Mouse (Mus musculus): ENCODE measurements around the gene Nr4a3. TPM values are rescaled to one million over a fixed set of nuclear protein-coding genes. Genes with fewer than 3 reads are reported as not detected.

Gene Nr4a3
- polyA plus RNA-seq, 1 experiment from 2014 or later, result not detected

DNA sequence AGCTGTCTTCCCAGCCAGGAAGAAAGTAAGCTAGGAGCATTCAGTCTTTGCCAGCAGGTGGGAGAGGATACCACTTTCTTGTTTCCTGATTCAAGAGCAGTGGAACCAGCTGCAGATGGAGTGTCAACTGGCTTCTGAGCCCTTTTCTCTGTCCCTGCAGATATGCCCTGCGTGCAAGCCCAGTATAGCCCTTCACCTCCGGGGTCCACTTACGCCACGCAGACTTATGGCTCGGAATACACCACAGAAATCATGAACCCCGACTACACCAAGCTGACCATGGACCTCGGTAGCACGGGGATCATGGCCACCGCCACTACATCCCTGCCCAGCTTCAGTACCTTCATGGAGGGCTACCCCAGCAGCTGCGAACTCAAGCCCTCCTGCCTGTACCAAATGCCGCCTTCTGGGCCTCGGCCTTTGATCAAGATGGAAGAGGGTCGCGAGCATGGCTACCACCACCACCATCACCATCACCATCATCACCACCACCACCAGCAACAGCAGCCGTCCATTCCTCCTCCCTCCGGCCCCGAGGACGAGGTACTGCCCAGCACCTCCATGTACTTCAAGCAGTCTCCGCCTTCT is 6.2 kb downstream of the Nr4a3 start:
- H3K4me2 ChIP-seq, result peak overlapping the region; percentile 47
- no peak overlapping the region for H3K9ac ChIP-seq
- H3K36me3 ChIP-seq, result no peaks in the 10 kb centered on the region
- H3K27ac ChIP-seq, result no peak overlapping the region
- peak overlapping the region; percentile 38; the same call in 1 of the 2 replicates for H3K4me3 ChIP-seq (replicated peaks)
- DNase-seq (no peak), ATAC-seq (ENCODE audit: low read depth) (no peak)
- peaks cover 86% of the 10 kb centered on the region for H3K27me3 ChIP-seq
- H3K4me1 ChIP-seq (replicated peaks), result peaks cover 28% of the 10 kb centered on the region
- 13% methylated on average over 19 of the region's 19 CpGs for WGBS (ENCODE audit: insufficient replicate concordance)
- no peaks in the 10 kb centered on the region for H3K9me3 ChIP-seq (replicated peaks)

DNA sequence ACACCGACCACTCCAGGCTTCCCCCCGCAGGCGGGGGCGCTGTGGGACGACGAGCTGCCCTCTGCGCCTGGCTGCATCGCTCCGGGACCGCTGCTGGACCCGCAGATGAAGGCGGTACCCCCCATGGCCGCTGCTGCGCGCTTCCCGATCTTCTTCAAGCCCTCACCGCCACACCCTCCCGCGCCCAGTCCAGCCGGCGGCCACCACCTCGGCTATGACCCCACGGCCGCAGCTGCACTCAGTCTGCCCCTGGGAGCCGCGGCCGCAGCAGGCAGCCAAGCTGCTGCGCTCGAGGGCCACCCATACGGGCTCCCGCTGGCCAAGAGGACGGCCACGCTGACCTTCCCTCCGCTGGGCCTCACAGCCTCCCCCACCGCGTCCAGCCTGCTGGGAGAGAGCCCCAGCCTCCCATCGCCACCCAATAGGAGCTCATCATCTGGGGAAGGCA is 6.7 kb downstream of the Nr4a3 start:
- H3K27ac ChIP-seq, result no peak overlapping the region
- WGBS (ENCODE audit: insufficient replicate concordance), result 1% methylated on average over 37 of the region's 37 CpGs
- peak overlapping the region; percentile 38 for H3K4me3 ChIP-seq (replicated peaks)
- H3K4me1 ChIP-seq (replicated peaks), result peaks cover 23% of the 10 kb centered on the region
- no peaks in the 10 kb centered on the region for H3K9me3 ChIP-seq (replicated peaks)
- ATAC-seq (ENCODE audit: low read depth) (no peak), DNase-seq (no peak)
- H3K27me3 ChIP-seq, result peaks cover 84% of the 10 kb centered on the region
- H3K4me2 ChIP-seq, result peak overlapping the region; percentile 47
- no peak overlapping the region for H3K9ac ChIP-seq
- no peaks in the 10 kb centered on the region for H3K36me3 ChIP-seq

DNA sequence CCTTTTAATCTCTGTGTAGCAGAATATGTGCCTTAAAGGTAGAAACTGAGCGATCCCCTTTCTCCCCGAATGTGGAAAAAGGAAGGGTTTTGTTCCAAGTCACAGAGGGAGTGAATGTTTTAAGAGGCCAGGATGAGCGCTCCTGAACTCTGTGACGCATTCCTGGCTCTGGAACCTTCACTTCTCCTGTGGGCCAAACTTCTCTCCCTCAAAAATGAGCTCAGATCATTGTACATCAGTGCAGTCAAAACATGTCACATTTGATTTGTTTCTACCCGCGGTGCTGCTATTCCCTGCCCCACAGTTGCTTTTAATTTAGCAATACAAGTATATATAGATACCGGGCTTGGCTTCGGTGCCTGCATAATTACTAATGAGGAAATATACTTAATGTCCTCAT is 16.8 kb downstream of the Nr4a3 start:
- Histone ChIP-seq H3K9me3 (replicated peaks) (no peaks in the 10 kb centered on the region), H3K9ac (no peak overlapping the region), H3K27me3 (peaks cover 10% of the 10 kb centered on the region), H3K4me3 (replicated peaks) (no peak overlapping the region), H3K4me2 (no peak overlapping the region), H3K36me3 (no peaks in the 10 kb centered on the region), H3K4me1 (replicated peaks) (no peaks in the 10 kb centered on the region), H3K27ac (no peak overlapping the region)
- 81% methylated on average over 8 of the region's 8 CpGs for WGBS (ENCODE audit: insufficient replicate concordance)
- DNase-seq, result no peak
- no peak for ATAC-seq (ENCODE audit: low read depth)

DNA sequence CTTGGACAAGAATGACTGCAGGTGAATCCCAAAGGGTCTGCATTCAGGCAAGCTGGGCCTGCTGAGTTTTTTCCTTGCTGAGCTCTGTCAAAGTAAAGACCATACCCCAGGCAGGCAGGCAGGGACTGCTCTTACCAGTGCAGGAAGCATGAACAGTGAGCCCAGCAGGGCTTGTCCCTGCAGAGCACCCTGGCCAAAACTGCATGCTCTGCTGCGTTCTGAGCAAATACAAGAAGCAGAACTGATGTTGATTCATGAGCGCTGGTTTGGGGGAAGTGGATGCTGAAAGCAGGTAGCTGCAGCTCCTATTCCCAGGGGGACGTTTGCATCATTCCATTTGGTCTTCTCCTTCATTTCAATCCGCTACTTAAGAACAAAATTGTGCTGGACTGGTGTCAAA is 19.4 kb downstream of the Nr4a3 start:
- 52% methylated on average over 4 of the region's 4 CpGs for WGBS (ENCODE audit: insufficient replicate concordance)
- Histone ChIP-seq H3K9ac (no peak overlapping the region), H3K9me3 (replicated peaks) (no peaks in the 10 kb centered on the region), H3K27me3 (peaks cover 3% of the 10 kb centered on the region; the same call in 1 of the 2 replicates), H3K4me1 (replicated peaks) (no peaks in the 10 kb centered on the region), H3K4me2 (no peak overlapping the region), H3K36me3 (no peaks in the 10 kb centered on the region), H3K4me3 (replicated peaks) (no peak overlapping the region), H3K27ac (no peak overlapping the region)
- DNase-seq (no peak), ATAC-seq (ENCODE audit: low read depth) (no peak)

DNA sequence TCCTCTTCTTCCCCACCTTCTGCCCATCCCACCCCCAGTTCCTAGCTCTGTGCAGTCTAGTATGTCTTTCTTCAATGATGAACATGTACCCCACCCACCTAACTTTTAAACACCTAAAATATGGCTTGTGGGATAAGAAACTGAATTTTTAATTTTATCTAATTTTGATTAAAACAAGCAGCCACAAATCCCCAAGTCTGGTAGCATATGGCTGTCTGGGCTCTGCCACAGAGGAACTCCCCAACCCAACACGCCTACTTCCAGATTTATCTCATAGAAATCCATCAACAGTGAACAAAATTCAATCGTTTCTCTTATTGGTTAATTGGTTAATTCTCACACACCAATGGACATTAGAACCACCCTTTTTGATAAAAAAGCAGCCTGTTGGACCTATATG is 21.7 kb downstream of the Nr4a3 start:
- Histone ChIP-seq H3K4me1 (replicated peaks) (no peaks in the 10 kb centered on the region), H3K4me3 (replicated peaks) (no peak overlapping the region), H3K36me3 (no peaks in the 10 kb centered on the region), H3K4me2 (no peak overlapping the region), H3K9ac (no peak overlapping the region), H3K9me3 (replicated peaks) (no peaks in the 10 kb centered on the region), H3K27ac (no peak overlapping the region), H3K27me3 (0 out of 2 replicates have a peak, but pooled peaks cover 3% of the 10 kb centered on the region)
- 58% methylated on average over 2 of the region's 2 CpGs for WGBS (ENCODE audit: insufficient replicate concordance)
- ATAC-seq (ENCODE audit: low read depth), result no peak
- DNase-seq, result no peak

DNA sequence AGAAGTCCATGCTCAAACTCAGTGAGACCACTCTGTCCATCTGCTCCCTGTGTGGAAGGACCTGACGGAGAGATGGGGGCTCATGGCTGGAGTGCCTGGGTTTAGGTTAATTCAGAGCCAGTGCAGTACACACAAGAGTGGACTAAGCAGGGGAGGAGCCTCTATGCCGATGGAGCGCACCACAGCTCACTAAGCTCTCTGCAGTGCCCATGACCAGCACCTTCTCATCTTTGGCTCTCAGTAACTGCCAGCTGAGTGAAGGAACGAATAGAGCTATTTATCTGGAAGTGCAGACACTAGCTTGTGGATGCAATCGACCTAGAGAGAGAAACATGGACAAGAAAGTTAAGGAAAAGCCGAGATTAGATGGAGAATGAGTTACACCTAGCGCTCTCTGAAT is 24.2 kb downstream of the Nr4a3 start:
- H3K4me1 ChIP-seq (replicated peaks), result no peaks in the 10 kb centered on the region

DNA sequence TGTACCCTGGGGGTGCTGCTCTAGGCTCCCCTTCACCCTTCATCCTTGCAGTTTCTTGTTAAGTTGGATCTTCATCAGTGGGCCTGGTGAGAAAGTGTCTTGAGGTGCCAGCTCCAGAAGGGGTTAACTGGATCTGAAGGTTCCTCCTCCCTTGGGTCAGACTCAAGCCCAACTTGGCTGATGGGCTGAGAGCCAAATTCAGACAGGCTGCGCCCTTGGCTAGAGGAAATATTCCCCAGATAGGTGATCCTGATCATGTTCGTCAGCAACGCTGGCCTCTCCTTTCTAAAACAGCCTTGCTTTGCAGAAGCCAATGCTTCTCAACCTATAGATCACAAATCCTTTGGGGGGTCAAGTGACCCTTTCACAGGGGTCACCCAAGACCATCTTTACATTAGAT is 27.1 kb downstream of the Nr4a3 start:
- Histone ChIP-seq H3K36me3 (no peaks in the 10 kb centered on the region), H3K27ac (no peak overlapping the region), H3K4me2 (no peak overlapping the region), H3K4me1 (replicated peaks) (no peaks in the 10 kb centered on the region), H3K9me3 (replicated peaks) (no peaks in the 10 kb centered on the region), H3K4me3 (replicated peaks) (no peak overlapping the region), H3K27me3 (no peaks in the 10 kb centered on the region), H3K9ac (no peak overlapping the region)
- DNase-seq (no peak), ATAC-seq (ENCODE audit: low read depth) (no peak)
- 77% methylated on average over 3 of the region's 3 CpGs for WGBS (ENCODE audit: insufficient replicate concordance)

More for the DNA sequence above, 24.2 kb downstream of the Nr4a3 start:
- Histone ChIP-seq H3K9me3 (replicated peaks) (no peaks in the 10 kb centered on the region), H3K4me3 (replicated peaks) (no peak overlapping the region), H3K27me3 (0 out of 2 replicates have a peak, but pooled peaks cover 3% of the 10 kb centered on the region), H3K36me3 (no peaks in the 10 kb centered on the region), H3K9ac (no peak overlapping the region), H3K27ac (no peak overlapping the region), H3K4me2 (no peak overlapping the region)
- DNase-seq, result no peak
- 58% methylated on average over 7 of the region's 7 CpGs for WGBS (ENCODE audit: insufficient replicate concordance)
- no peak for ATAC-seq (ENCODE audit: low read depth)

DNA sequence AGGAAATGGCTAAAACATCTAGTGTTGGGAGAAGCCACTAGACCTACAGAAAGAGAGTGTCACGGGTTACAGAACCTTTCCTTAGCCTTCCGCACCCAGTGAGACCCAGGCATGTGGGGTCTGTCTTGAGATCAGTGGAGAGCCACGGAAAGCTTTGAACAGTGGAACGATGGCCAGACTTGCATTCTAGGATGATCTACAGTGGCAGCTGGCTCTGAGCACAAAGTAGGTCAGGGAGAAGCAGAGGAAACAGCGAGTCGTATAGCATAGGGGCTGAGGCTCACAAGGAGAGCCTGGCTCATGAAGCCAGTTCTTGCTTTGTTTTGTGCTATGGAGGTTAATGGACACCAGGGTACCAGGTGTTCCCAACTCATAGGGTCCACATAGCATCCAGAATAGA is 28.4 kb downstream of the Nr4a3 start:
- Histone ChIP-seq H3K27ac (no peak overlapping the region), H3K9ac (no peak overlapping the region), H3K36me3 (no peaks in the 10 kb centered on the region), H3K4me1 (replicated peaks) (no peaks in the 10 kb centered on the region), H3K9me3 (replicated peaks) (no peaks in the 10 kb centered on the region), H3K27me3 (peaks cover 10% of the 10 kb centered on the region; the same call in 1 of the 2 replicates), H3K4me3 (replicated peaks) (no peak overlapping the region), H3K4me2 (no peak overlapping the region)
- 73% methylated on average over 6 of the region's 6 CpGs for WGBS (ENCODE audit: insufficient replicate concordance)
- no peak for ATAC-seq (ENCODE audit: low read depth)
- no peak for DNase-seq

DNA sequence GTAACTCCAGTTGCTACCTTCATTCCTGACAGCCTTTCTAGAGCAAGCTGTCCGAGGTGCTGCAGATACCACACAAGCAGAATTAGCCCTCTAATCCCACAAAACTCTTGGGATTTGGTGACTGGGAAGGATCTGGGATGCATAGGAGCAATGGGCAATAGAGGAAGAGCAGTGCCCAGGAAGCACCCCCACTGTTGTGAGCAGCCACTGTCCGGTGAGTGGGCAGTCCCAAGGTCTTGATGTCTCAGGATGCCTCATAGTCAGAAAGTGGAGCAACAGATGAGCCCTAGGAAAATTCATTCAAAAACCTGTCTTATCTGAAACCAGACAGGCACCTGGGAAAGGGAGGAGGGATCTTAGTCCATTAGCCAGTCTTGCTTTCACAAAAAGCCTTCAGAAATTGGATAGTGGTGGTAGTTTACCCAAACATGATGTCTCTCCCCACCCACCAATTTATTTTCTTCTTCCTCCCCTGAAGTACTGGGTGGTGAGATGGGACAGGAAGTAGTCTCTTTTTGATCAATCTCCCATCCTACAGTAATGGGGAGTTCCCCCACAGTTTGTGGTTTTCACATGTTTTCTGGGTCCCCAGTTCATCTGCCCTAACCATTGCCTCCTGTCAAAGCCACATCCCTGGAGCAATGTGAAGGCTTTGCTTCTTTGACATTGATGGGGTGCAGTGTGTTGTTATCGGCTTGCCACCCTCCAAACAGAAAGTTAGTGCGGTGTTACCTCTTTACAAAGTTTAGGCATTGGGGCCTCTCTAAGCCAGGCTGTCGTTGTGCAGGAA is 29.7 kb downstream of the Nr4a3 start:
- ATAC-seq (ENCODE audit: low read depth), result no peak
- no peaks in the 10 kb centered on the region for H3K4me1 ChIP-seq (replicated peaks)
- H3K9me3 ChIP-seq (replicated peaks), result no peaks in the 10 kb centered on the region
- H3K36me3 ChIP-seq, result no peaks in the 10 kb centered on the region
- H3K4me2 ChIP-seq, result no peak overlapping the region
- no peak overlapping the region for H3K9ac ChIP-seq
- H3K27ac ChIP-seq, result no peak overlapping the region
- no peak overlapping the region for H3K4me3 ChIP-seq (replicated peaks)
- WGBS (ENCODE audit: insufficient replicate concordance), result 65% methylated on average over 5 of the region's 5 CpGs
- peaks cover 22% of the 10 kb centered on the region for H3K27me3 ChIP-seq
- no peak for DNase-seq

DNA sequence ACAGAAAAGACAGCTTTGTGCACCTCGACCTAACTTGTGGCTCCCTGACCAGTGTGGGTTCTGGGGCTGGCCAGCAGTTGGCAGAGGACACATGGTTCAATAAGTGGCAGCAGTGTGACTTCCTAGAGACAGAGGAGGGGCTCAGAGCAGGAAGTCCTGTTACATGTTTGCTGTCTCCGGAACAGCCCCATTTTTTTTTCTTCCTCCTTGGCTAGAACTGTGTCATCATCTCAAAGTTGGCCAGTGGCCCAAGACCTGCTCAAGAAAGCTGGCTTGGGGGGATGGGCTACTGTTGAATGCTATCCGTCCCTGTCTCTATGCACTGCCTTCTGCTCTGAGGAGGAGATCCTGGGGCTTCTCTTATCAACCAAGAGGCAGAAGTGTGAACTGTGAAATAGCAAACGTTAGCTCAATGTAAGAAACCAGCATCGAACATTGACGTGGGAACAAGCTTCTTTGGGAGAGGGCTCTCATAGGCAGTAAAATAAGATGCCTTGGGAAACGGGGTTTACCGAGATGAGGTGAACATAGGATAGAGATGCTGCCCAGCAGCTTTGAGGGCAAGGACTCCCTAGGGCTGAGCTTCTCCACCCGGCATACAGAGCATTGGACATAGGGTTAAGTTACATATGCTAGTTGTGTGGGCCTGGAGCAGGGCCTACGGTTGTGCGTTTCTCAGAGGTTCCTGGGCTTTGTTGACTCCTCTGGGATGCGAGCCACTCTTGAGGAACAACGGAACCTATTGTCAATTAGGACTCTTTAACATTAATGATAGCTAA is 31.9 kb downstream of the Nr4a3 start:
- 52% methylated on average over 13 of the region's 13 CpGs for WGBS (ENCODE audit: insufficient replicate concordance)
- DNase-seq, result no peak
- Histone ChIP-seq H3K36me3 (no peaks in the 10 kb centered on the region), H3K9ac (no peak overlapping the region), H3K4me2 (no peak overlapping the region), H3K27ac (no peak overlapping the region), H3K4me3 (replicated peaks) (no peak overlapping the region), H3K9me3 (replicated peaks) (no peaks in the 10 kb centered on the region), H3K4me1 (replicated peaks) (no peaks in the 10 kb centered on the region), H3K27me3 (peaks cover 31% of the 10 kb centered on the region)
- ATAC-seq (ENCODE audit: low read depth), result 0 out of 2 replicates have a peak, but pooled peaks have one; percentile 41

DNA sequence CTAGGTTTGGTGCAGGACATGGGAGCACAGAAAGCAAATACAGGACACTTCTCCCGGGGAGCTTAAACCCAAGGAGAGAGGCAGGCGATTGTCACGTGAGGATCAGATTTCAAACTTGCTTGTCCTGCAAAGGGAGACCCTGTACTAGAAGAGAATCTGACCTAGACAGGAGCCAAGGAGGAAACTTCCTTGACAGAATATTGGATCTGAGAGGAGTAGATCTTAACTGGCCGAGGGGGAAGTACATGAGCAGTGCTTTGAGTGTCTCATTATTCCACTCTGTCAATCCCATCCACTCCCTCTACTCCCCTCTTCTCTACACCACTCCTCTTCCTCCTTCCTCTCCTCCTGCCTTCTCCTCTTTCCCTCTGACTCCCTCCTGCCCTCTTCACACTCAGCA is 33.3 kb downstream of the Nr4a3 start:
- H3K4me1 ChIP-seq (replicated peaks), result no peaks in the 10 kb centered on the region
- no peak overlapping the region for H3K9ac ChIP-seq
- H3K27ac ChIP-seq, result no peak overlapping the region
- H3K4me2 ChIP-seq, result no peak overlapping the region
- peaks cover 31% of the 10 kb centered on the region for H3K27me3 ChIP-seq
- 20% methylated on average over 4 of the region's 4 CpGs for WGBS (ENCODE audit: insufficient replicate concordance)
- H3K36me3 ChIP-seq, result no peaks in the 10 kb centered on the region
- H3K9me3 ChIP-seq (replicated peaks), result no peaks in the 10 kb centered on the region
- no peak overlapping the region for H3K4me3 ChIP-seq (replicated peaks)
- no peak for DNase-seq
- ATAC-seq (ENCODE audit: low read depth), result no peak
